Mouse (Mus musculus) thymus, adult 2 months (tissue): ENCODE measurements around the gene Prdx5. TPM values are rescaled to one million over a fixed set of nuclear protein-coding genes. Genes with fewer than 3 reads are reported as not detected.

ENCODE experiments used
- DNase-seq: peaks from one replicate; pipeline ENCODE4 v3.0.0; 2021
- H3K27ac ChIP-seq: fragments of 200-500 bp; 2 replicates; pipeline ENCODE4 v1.5.1; 2012; ENCODE audit warnings: low read length, control low read depth; ENCODE audit not compliant: control insufficient read depth, insufficient read depth
- H3K27me3 ChIP-seq: fragments of 200-500 bp; 2 replicates; pipeline ENCODE4 v1.6.1; 2012; ENCODE audit warnings: mild to moderate bottlenecking, low read length, moderate library complexity, mixed read lengths; ENCODE audit not compliant: control insufficient read depth, insufficient read depth
- H3K36me3 ChIP-seq: fragments of 200-500 bp; 2 replicates; pipeline ENCODE4 v1.6.1; 2012; ENCODE audit warnings: mild to moderate bottlenecking, low read length, moderate library complexity; ENCODE audit not compliant: control insufficient read depth, insufficient read depth
- H3K4me1 ChIP-seq: fragments of 200-500 bp; replicated peaks from 2 replicates; pipeline ENCODE4 v1.6.1; 2012; ENCODE audit warnings: low read length; ENCODE audit not compliant: control insufficient read depth, insufficient read depth
- H3K4me3 ChIP-seq: fragments of 200-500 bp; 2 replicates; pipeline ENCODE4 v1.5.1; 2012; ENCODE audit warnings: mild to moderate bottlenecking, low read length, control low read depth, moderate library complexity; ENCODE audit not compliant: control insufficient read depth, insufficient read depth
- CTCF ChIP-seq: fragments of 200-500 bp; IDR thresholded peaks from 2 replicates; pipeline ENCODE4 v1.5.1; 2012; ENCODE audit warnings: mild to moderate bottlenecking, control low read depth, low read length, moderate library complexity, borderline replicate concordance; ENCODE audit not compliant: control insufficient read depth, poor library complexity, insufficient read depth; ENCODE audit errors: extremely low read depth
- POLR2A ChIP-seq: fragments of 200-500 bp; IDR thresholded peaks from 2 replicates; pipeline ENCODE4 v1.6.1; 2012; ENCODE audit warnings: mild to moderate bottlenecking, low read length, control low read depth, moderate library complexity; ENCODE audit not compliant: control insufficient read depth, poor library complexity, insufficient read depth; ENCODE audit errors: extremely low read depth
- WGBS: fragments of 180-500 bp; shearing (Covaris S2); methylation state at CpG from one replicate; pipeline ENCODE4 v1.1.7; 2018; 5-methylcytosine and 5-hydroxymethylcytosine counted together
- polyA plus RNA-seq: library from polyadenylated mRNA; depleted of rRNA; stranded (reverse); fragments of >200 nt; gene quantifications from 2 replicates; pipeline ENCODE4 v1.2.3, GENCODE M21; 2012

Prdx5 gene
- polyA plus RNA-seq, 1 experiment, result 133 TPM

DNA sequence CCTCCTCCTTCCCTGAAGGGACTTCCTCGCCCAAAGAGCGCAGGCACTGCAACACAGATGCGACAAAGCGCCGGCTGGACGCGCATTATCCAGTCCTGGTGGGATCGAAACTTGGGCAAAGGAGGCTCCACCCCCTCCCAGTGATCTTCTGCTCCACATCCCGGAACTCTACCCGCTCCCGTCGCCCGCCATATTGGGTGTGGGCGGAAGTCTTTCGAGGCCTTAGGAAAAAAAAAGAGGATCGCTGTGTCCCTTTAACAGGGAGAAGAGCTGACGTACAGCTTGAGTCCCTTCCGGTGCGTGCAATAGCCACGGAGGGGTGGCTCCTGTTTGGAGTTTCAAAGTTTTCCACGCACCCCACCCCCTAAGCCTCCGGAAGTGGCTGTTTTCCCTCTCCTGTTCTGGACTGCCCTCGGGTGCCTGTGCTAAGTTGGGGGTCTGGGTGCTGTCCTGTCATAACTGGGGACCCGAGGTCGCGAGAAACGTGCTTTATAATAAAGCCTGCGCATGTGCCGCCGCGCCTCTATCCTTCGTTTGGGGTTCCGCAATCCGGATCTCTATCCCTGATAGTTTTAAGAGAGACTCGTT, 41.6 kb upstream of the Prdx5 start:
- TF ChIP-seq POLR2A, result peak; percentile 53
- TF ChIP-seq CTCF, result no peak
- Histone ChIP-seq H3K4me1 (peaks cover 20% of the 10 kb centered on the region), H3K4me3 (peak overlapping the region; percentile 70), H3K27ac (peak overlapping the region; percentile 73), H3K27me3 (no peaks in the 10 kb centered on the region), H3K36me3 (no peaks in the 10 kb centered on the region)
- peak; percentile 87 for DNase-seq
- WGBS, result under 1% methylated on average over 35 of the region's 35 CpGs

DNA sequence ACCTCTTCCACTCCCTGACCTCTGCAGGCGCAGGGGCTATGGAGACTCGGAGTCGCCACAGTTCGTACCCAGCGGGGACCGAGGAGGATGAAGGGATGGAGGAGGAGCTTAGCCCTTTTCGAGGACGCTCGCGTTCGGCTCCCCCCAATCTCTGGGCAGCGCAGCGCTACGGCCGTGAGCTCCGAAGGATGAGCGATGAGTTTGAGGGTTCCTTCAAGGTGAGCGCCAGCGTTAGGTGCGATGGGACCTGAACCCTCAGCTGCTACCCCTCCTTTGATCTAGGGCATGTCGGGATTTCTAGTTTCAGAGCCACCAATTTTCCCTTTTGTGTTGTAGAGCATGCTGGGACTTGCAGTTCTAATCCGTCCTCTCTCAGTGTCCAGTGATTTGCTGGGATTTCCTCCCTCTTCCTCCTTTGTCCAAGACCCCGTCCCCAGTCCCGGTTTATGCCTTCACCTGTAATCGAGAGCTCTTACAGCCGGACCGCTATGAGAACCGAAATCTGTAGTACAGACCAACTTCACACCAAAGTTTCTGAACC, 40.8 kb upstream of the Prdx5 start:
- Histone ChIP-seq H3K27me3 (no peaks in the 10 kb centered on the region), H3K27ac (peak overlapping the region; percentile 73), H3K4me1 (peaks cover 20% of the 10 kb centered on the region), H3K4me3 (peak overlapping the region; percentile 70), H3K36me3 (no peaks in the 10 kb centered on the region)
- DNase-seq, result peak; percentile 47
- WGBS, result under 1% methylated on average over 28 of the region's 28 CpGs
- TF ChIP-seq POLR2A, result no peak
- no peak for TF ChIP-seq CTCF

DNA sequence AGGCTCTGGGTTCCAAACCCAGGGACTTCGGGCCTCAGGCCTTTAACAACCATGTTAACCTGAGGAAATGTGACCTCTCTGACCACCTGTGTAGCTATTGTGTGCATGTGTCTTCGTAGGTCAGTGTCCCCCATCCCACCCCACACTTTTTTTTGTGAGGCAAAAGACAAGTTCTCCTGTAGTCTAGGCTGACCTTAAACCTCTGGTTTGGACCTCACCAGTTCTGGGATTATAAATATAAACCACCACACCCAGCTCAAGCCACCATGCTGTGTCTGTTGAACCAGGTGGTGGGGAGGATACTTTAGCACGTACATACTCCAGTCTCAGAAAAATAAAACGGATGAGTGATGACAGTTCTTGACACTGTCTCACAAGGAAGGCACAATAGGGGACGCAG, 40.0 kb upstream of the Prdx5 start:
- TF ChIP-seq POLR2A, result no peak
- no peak for TF ChIP-seq CTCF
- no peak for DNase-seq
- 88% methylated on average over 5 of the region's 5 CpGs for WGBS
- H3K27ac ChIP-seq, result no peak overlapping the region
- no peak overlapping the region for H3K4me3 ChIP-seq
- H3K4me1 ChIP-seq, result peaks cover 20% of the 10 kb centered on the region
- no peaks in the 10 kb centered on the region for H3K36me3 ChIP-seq
- H3K27me3 ChIP-seq, result no peaks in the 10 kb centered on the region

DNA sequence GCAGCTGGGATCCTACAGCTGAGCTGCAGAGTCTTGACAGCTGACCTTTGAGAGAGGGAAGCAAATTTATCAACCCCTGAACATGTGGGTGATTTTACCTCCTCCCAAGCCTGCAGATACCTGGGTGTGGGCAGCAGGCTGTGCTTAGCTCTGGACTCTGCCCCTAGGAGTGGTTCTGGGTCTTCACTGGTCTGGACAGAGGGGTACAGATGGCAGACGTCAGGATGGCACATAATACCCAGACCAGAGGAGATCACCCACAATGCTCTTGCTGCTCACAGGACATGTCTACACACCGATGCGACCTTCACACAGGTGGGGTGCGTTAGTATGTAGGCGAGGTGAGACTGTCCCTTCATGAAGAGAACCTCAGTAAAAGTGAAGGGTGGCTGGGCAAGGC, 39.6 kb upstream of the Prdx5 start:
- no peak for DNase-seq
- Histone ChIP-seq H3K4me3 (no peak overlapping the region), H3K27ac (no peak overlapping the region), H3K4me1 (peaks cover 20% of the 10 kb centered on the region), H3K36me3 (no peaks in the 10 kb centered on the region), H3K27me3 (no peaks in the 10 kb centered on the region)
- 97% methylated on average over 5 of the region's 5 CpGs for WGBS
- TF ChIP-seq POLR2A, result no peak
- TF ChIP-seq CTCF, result no peak

DNA sequence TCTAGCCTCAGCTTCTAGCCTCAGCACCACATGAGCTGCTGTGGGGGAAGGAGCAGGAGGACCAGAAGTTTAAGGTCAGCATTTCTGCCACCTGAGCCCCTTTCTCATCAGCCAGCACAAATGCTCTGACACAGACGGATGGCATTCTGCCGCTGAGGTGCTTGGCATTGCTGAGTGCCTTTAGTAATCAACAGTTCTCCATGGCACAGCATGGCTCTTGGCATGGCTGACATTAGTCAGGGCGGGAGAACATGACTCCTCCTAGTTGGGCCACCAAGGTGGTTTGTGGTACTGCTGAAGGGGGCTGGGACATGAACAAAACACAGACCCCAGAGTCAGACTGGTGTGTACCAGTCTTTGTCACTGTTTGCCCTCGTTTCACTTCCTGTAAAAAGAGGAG, 38.3 kb upstream of the Prdx5 start:
- Histone ChIP-seq H3K4me3 (no peak overlapping the region), H3K4me1 (peaks cover 20% of the 10 kb centered on the region), H3K27ac (no peak overlapping the region), H3K36me3 (no peaks in the 10 kb centered on the region), H3K27me3 (no peaks in the 10 kb centered on the region)
- DNase-seq, result no peak
- WGBS, result 80% methylated on average over 4 of the region's 4 CpGs
- TF ChIP-seq POLR2A (no peak), CTCF (no peak)

DNA sequence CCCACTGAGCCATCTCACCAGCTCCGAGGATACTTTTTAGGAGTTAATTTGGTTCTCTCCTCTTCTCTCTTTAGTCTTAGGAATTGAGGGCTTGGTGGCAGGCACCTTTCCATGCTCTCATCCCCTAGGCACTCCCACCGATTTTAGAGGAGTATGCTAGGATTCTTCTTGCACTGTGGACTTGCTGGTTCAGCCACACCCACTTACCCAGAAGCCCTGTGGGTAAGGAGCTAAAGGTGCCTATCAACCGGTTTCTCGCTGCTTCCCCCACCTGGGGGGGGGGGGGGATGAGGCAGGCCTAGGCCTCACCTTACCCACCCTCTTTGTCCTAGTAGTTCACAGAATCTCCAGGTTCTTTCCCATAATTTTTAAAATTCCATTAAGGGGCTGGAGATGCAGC, 37.8 kb upstream of the Prdx5 start:
- DNase-seq, result no peak
- Histone ChIP-seq H3K4me1 (peaks cover 19% of the 10 kb centered on the region), H3K27me3 (no peaks in the 10 kb centered on the region), H3K36me3 (no peaks in the 10 kb centered on the region), H3K4me3 (no peak overlapping the region), H3K27ac (no peak overlapping the region)
- TF ChIP-seq CTCF (no peak), POLR2A (no peak)
- WGBS, result 88% methylated on average over 4 of the region's 4 CpGs
